Mouse (Mus musculus) erythroblast, embryonic 14.5 days (primary cell): ENCODE data around the gene Pfpl. TPM values are rescaled to one million over a fixed set of nuclear protein-coding genes. Genes with fewer than 3 reads are reported as not detected.

Source experiments
- H3K27me3 ChIP-seq: 2 replicates; pipeline ENCODE4 v1.6.1; 2012; ENCODE audit warnings: inconsistent platforms; ENCODE audit not compliant: control insufficient read depth
- H3K36me3 ChIP-seq: 2 replicates; pipeline ENCODE4 v1.6.1; 2012; ENCODE audit warnings: mild to moderate bottlenecking, inconsistent platforms; ENCODE audit not compliant: control insufficient read depth
- H3K4me1 ChIP-seq: 2 replicates; pipeline ENCODE4 v1.6.1; 2012; ENCODE audit warnings: inconsistent platforms; ENCODE audit not compliant: control insufficient read depth
- H3K4me3 ChIP-seq: replicated peaks from 2 replicates; pipeline ENCODE3; 2012; ENCODE audit warnings: moderate library complexity, mild to moderate bottlenecking, inconsistent platforms
- H3K9me3 ChIP-seq: 2 replicates; pipeline ENCODE4 v1.6.1; 2012; ENCODE audit warnings: low read length, inconsistent platforms, mixed read lengths; ENCODE audit not compliant: control insufficient read depth
- GATA1 ChIP-seq: IDR thresholded peaks from 2 replicates; pipeline ENCODE4 v1.6.1; 2012; ENCODE audit warnings: low read length, inconsistent platforms, mixed read lengths
- TAL1 ChIP-seq: IDR thresholded peaks from 3 replicates; pipeline ENCODE4 v1.6.1; 2012; ENCODE audit warnings: low read length, inconsistent platforms, mixed read lengths
- polyA plus RNA-seq: library from polyadenylated mRNA; stranded (reverse); fragments of >175 nt; gene quantifications from 2 replicates; pipeline ENCODE4 v1.2.3, GENCODE M21; 2012

The Pfpl gene
- polyA plus RNA-seq = 0.02 TPM in 1 of 2 replicates, not detected in the other

- H3K4me3 ChIP-seq = no peak within 1 kb of the TSS
- H3K9me3 ChIP-seq = no peaks in the 10 kb centered on the region
- H3K4me1 ChIP-seq = no peaks in the 10 kb centered on the region
- no peak for TF ChIP-seq TAL1
- no peak for TF ChIP-seq GATA1
- no peaks in the 10 kb centered on the region for H3K36me3 ChIP-seq
- H3K27me3 ChIP-seq = no peaks in the 10 kb centered on the region
Observed at GRCm38 (mm10) chr19:12427605-12428004, at the start of gene Pfpl. Pfpl (plus strand) TSS chr19:12427905.

- Histone ChIP-seq H3K4me1 (no peaks in the 10 kb centered on the region), H3K27me3 (no peaks in the 10 kb centered on the region), H3K9me3 (0 out of 2 replicates have a peak, but pooled peaks cover 4% of the 10 kb centered on the region), H3K36me3 (no peaks in the 10 kb centered on the region), H3K4me3 (no peak within 1 kb of the TSS)
- TF ChIP-seq GATA1 = no peak
- TF ChIP-seq TAL1 = no peak
Observed at GRCm38 (mm10) chr19:12386979-12387378, 40.7 kb upstream of the Pfpl start, which contains the start of gene Olfr1440. Olfr1440 (plus strand) TSS chr19:12387279.

- TF ChIP-seq TAL1 (no peak), GATA1 (no peak)
- Histone ChIP-seq H3K27me3 (no peaks in the 10 kb centered on the region), H3K4me1 (no peaks in the 10 kb centered on the region)
Observed at GRCm38 (mm10) chr19:12413737-12414136, 14.0 kb upstream of the Pfpl start.

GRCm38 (mm10) chr19:12417361-12417760, 10.3 kb upstream of the Pfpl start, which contains the start of gene Olfr1441:
Olfr1441 (plus strand) TSS chr19:12417433.
- Histone ChIP-seq H3K36me3 (no peaks in the 10 kb centered on the region), H3K4me3 (no peak within 1 kb of the TSS), H3K27me3 (no peaks in the 10 kb centered on the region), H3K4me1 (no peaks in the 10 kb centered on the region), H3K9me3 (no peaks in the 10 kb centered on the region)
- TF ChIP-seq TAL1 (no peak), GATA1 (no peak)

More at GRCm38 (mm10) chr19:12413737-12414136, 14.0 kb upstream of the Pfpl start:
- H3K36me3 ChIP-seq = no peaks in the 10 kb centered on the region
- H3K9me3 ChIP-seq = no peaks in the 10 kb centered on the region
- no peak overlapping the region for H3K4me3 ChIP-seq

GRCm38 (mm10) chr19:12418312-12418711, 9.4 kb upstream of the Pfpl start:
- Histone ChIP-seq H3K9me3 (no peaks in the 10 kb centered on the region), H3K4me3 (no peak overlapping the region), H3K36me3 (no peaks in the 10 kb centered on the region), H3K27me3 (no peaks in the 10 kb centered on the region), H3K4me1 (no peaks in the 10 kb centered on the region)
- TF ChIP-seq TAL1 (no peak), GATA1 (no peak)

GRCm38 (mm10) chr19:12420555-12420954, 7.2 kb upstream of the Pfpl start:
- Histone ChIP-seq H3K27me3 (no peaks in the 10 kb centered on the region), H3K36me3 (no peaks in the 10 kb centered on the region), H3K9me3 (no peaks in the 10 kb centered on the region), H3K4me1 (no peaks in the 10 kb centered on the region), H3K4me3 (no peak overlapping the region)
- no peak for TF ChIP-seq GATA1
- TF ChIP-seq TAL1 = no peak

GRCm38 (mm10) chr19:12421680-12422079, 6.0 kb upstream of the Pfpl start:
- no peaks in the 10 kb centered on the region for H3K36me3 ChIP-seq
- no peak for TF ChIP-seq TAL1
- TF ChIP-seq GATA1 = no peak
- H3K27me3 ChIP-seq = no peaks in the 10 kb centered on the region
- no peaks in the 10 kb centered on the region for H3K4me1 ChIP-seq
- no peaks in the 10 kb centered on the region for H3K9me3 ChIP-seq
- no peak overlapping the region for H3K4me3 ChIP-seq

- H3K27me3 ChIP-seq = no peaks in the 10 kb centered on the region
- no peaks in the 10 kb centered on the region for H3K9me3 ChIP-seq
- H3K36me3 ChIP-seq = no peaks in the 10 kb centered on the region
- TF ChIP-seq TAL1 (no peak), GATA1 (no peak)
- H3K4me3 ChIP-seq = no peak overlapping the region
- H3K4me1 ChIP-seq = no peaks in the 10 kb centered on the region
Observed at GRCm38 (mm10) chr19:12427101-12427500, 604 bp upstream of the Pfpl start.

GRCm38 (mm10) chr19:12433033-12433432, 5.3 kb downstream of the Pfpl start:
- Histone ChIP-seq H3K27me3 (no peaks in the 10 kb centered on the region), H3K4me3 (no peak overlapping the region), H3K9me3 (no peaks in the 10 kb centered on the region), H3K36me3 (no peaks in the 10 kb centered on the region), H3K4me1 (no peaks in the 10 kb centered on the region)
- TF ChIP-seq TAL1 (no peak), GATA1 (no peak)

GRCm38 (mm10) chr19:12435011-12435416, 7.3 kb downstream of the Pfpl start:
- TF ChIP-seq GATA1 (no peak), TAL1 (no peak)
- Histone ChIP-seq H3K27me3 (no peaks in the 10 kb centered on the region), H3K9me3 (no peaks in the 10 kb centered on the region), H3K36me3 (no peaks in the 10 kb centered on the region), H3K4me3 (no peak overlapping the region), H3K4me1 (no peaks in the 10 kb centered on the region)
